Mouse (Mus musculus) spleen, adult 2 months (tissue): ENCODE measurements around the gene Ank.

Experiments used
- CTCF ChIP-seq: fragments of 200-500 bp; IDR thresholded peaks from 2 replicates; pipeline ENCODE4 v1.5.1; 2011; ENCODE audit warnings: mild to moderate bottlenecking, inconsistent platforms; ENCODE audit not compliant: insufficient read depth, insufficient read length, insufficient replicate concordance; ENCODE audit errors: extremely low read depth
- POLR2A ChIP-seq: fragments of 200-500 bp; IDR thresholded peaks from 2 replicates; pipeline ENCODE4 v1.6.1; 2011; ENCODE audit warnings: low read depth, low read length, inconsistent platforms

GRCm38 (mm10) chr15:27476671-27477070 is 10.2 kb downstream of the Ank start:
- no peak for TF ChIP-seq CTCF
- TF ChIP-seq POLR2A = no peak
